Mouse (Mus musculus) forebrain, embryonic 13.5 days (tissue): Measurements from ENCODE around the gene Tmem87a. TPM values are rescaled to one million over a fixed set of nuclear protein-coding genes. Genes with fewer than 3 reads are reported as not detected.

ENCODE experiments used
- ATAC-seq: fragments of 200-750 bp; cut with Nextera tagmentation; 2 replicates; pipeline ENCODE4 v1.8.0; 2017
- H3K27ac ChIP-seq: fragments of 300-500 bp; sonication (generic); 2 replicates; pipeline ENCODE4 v1.5.1; 2015; ENCODE audit warnings: inconsistent platforms, mild to moderate bottlenecking, moderate library complexity
- H3K27me3 ChIP-seq: fragments of 300-500 bp; sonication (generic); 2 replicates; pipeline ENCODE4 v1.6.1; 2015; ENCODE audit warnings: mild to moderate bottlenecking, inconsistent platforms
- H3K36me3 ChIP-seq: fragments of 300-500 bp; sonication (generic); 2 replicates; pipeline ENCODE4 v1.6.1; 2015; ENCODE audit warnings: mild to moderate bottlenecking, inconsistent platforms; ENCODE audit not compliant: poor library complexity, severe bottlenecking
- H3K4me1 ChIP-seq: fragments of 300-500 bp; sonication (generic); 2 replicates; pipeline ENCODE4 v1.6.1; 2015; ENCODE audit warnings: inconsistent platforms
- H3K4me2 ChIP-seq: fragments of 300-500 bp; sonication (generic); 2 replicates; pipeline ENCODE4 v1.6.1; 2015; ENCODE audit warnings: inconsistent platforms, mild to moderate bottlenecking, moderate library complexity
- H3K4me3 ChIP-seq: fragments of 300-500 bp; sonication (generic); 2 replicates; pipeline ENCODE4 v1.5.1; 2015; ENCODE audit warnings: mild to moderate bottlenecking, inconsistent platforms
- H3K9ac ChIP-seq: fragments of 300-500 bp; sonication (generic); 2 replicates; pipeline ENCODE4 v1.6.1; 2015; ENCODE audit warnings: mild to moderate bottlenecking, inconsistent platforms
- H3K9me3 ChIP-seq: fragments of 300-500 bp; sonication (generic); replicated peaks from 2 replicates; pipeline ENCODE4 v1.6.1; 2016; ENCODE audit warnings: inconsistent platforms
- WGBS: fragments of 180-500 bp; shearing (Covaris S2); methylation state at CpG from one replicate; pipeline ENCODE4 v1.1.7; 2015; 5-methylcytosine and 5-hydroxymethylcytosine counted together
- polyA plus RNA-seq: library from polyadenylated mRNA; unstranded; fragments of >200 nt; fragmentation: Nextera tagmentation; extraction: Ambion mirVana; gene quantifications from 2 replicates; pipeline ENCODE4 v1.2.1, GENCODE M21; 2015

Gene Tmem87a
- polyA plus RNA-seq, 1 experiment from 2014 or later = 7.4 TPM

- Histone ChIP-seq H3K27me3 (no peaks in the 10 kb centered on the region), H3K36me3 (peaks cover 50% of the 10 kb centered on the region), H3K4me1 (peaks cover 16% of the 10 kb centered on the region), H3K4me2 (peak within 1 kb of the TSS; percentile 83), H3K9me3 (no peaks in the 10 kb centered on the region), H3K9ac (peak within 1 kb of the TSS; percentile 93), H3K27ac (peak within 1 kb of the TSS; percentile 69), H3K4me3 (peak within 1 kb of the TSS; percentile 95)
- ATAC-seq = peak; percentile 98
- 12% methylated on average over 44 of the region's 44 CpGs for WGBS
These were observed 50.9 kb downstream of the Tmem87a start, which contains the start of gene Vps39 for GRCm38 (mm10) chr2:120352682-120353646. Vps39 (minus strand) TSS chr2:120353137.

- no peak overlapping the region for H3K27ac ChIP-seq
- H3K4me1 ChIP-seq = peaks cover 16% of the 10 kb centered on the region
- peaks cover 53% of the 10 kb centered on the region for H3K36me3 ChIP-seq
- WGBS = 79% methylated on average over 5 of the region's 5 CpGs
- peak overlapping the region; percentile 83; the same call in 1 of the 2 replicates for H3K4me2 ChIP-seq
- no peak overlapping the region for H3K4me3 ChIP-seq
- ATAC-seq = no peak
- H3K27me3 ChIP-seq = no peaks in the 10 kb centered on the region
- H3K9ac ChIP-seq = 0 out of 2 replicates have a peak overlapping the region, but pooled peaks have one; percentile 16
- no peaks in the 10 kb centered on the region for H3K9me3 ChIP-seq
These were observed 52.6 kb downstream of the Tmem87a start for GRCm38 (mm10) chr2:120351321-120351720.

- Histone ChIP-seq H3K4me3 (no peak overlapping the region), H3K27ac (no peak overlapping the region), H3K36me3 (peaks cover 64% of the 10 kb centered on the region), H3K9ac (no peak overlapping the region), H3K4me2 (no peak overlapping the region), H3K4me1 (peaks cover 16% of the 10 kb centered on the region), H3K27me3 (no peaks in the 10 kb centered on the region), H3K9me3 (no peaks in the 10 kb centered on the region)
- WGBS = 90% methylated on average over 9 of the region's 9 CpGs
- ATAC-seq = no peak
These were observed 55.8 kb downstream of the Tmem87a start for GRCm38 (mm10) chr2:120348120-120348519.

- Histone ChIP-seq H3K36me3 (peaks cover 98% of the 10 kb centered on the region), H3K9ac (no peak overlapping the region), H3K9me3 (no peaks in the 10 kb centered on the region), H3K27me3 (no peaks in the 10 kb centered on the region), H3K27ac (no peak overlapping the region), H3K4me1 (no peaks in the 10 kb centered on the region), H3K4me3 (no peak overlapping the region), H3K4me2 (no peak overlapping the region)
- WGBS = 94% methylated on average over 1 of the region's 1 CpGs
- no peak for ATAC-seq
These were observed 62.2 kb downstream of the Tmem87a start for GRCm38 (mm10) chr2:120341741-120342140.

- Histone ChIP-seq H3K27ac (no peak overlapping the region), H3K9me3 (no peaks in the 10 kb centered on the region), H3K4me2 (no peak overlapping the region), H3K4me1 (no peaks in the 10 kb centered on the region), H3K27me3 (no peaks in the 10 kb centered on the region), H3K9ac (no peak overlapping the region), H3K36me3 (peaks cover 92% of the 10 kb centered on the region), H3K4me3 (no peak overlapping the region)
- ATAC-seq = no peak
- WGBS = 74% methylated on average over 2 of the region's 2 CpGs
These were observed 66.0 kb downstream of the Tmem87a start for GRCm38 (mm10) chr2:120337886-120338285.

- 95% methylated on average over 4 of the region's 4 CpGs for WGBS
- no peaks in the 10 kb centered on the region for H3K9me3 ChIP-seq
- no peaks in the 10 kb centered on the region for H3K4me1 ChIP-seq
- H3K27me3 ChIP-seq = no peaks in the 10 kb centered on the region
- H3K4me3 ChIP-seq = no peak overlapping the region
- peaks cover 84% of the 10 kb centered on the region for H3K36me3 ChIP-seq
- no peak overlapping the region for H3K27ac ChIP-seq
- no peak for ATAC-seq
- no peak overlapping the region for H3K4me2 ChIP-seq
- H3K9ac ChIP-seq = no peak overlapping the region
These were observed 72.3 kb downstream of the Tmem87a start for GRCm38 (mm10) chr2:120331575-120331974.

- Histone ChIP-seq H3K4me1 (no peaks in the 10 kb centered on the region), H3K36me3 (peaks cover 47% of the 10 kb centered on the region), H3K4me3 (no peak overlapping the region), H3K9ac (no peak overlapping the region), H3K9me3 (no peaks in the 10 kb centered on the region), H3K4me2 (no peak overlapping the region), H3K27ac (no peak overlapping the region), H3K27me3 (no peaks in the 10 kb centered on the region)
- no peak for ATAC-seq
- WGBS = 78% methylated on average over 4 of the region's 4 CpGs
These were observed 88.8 kb downstream of the Tmem87a start for GRCm38 (mm10) chr2:120315077-120315476.

GRCm38 (mm10) chr2:120314487-120314886 lies 89.4 kb downstream of the Tmem87a start:
- whole genome bisulfite sequencing = 89% methylated on average over 4 of the region's 4 CpGs
- Histone ChIP-seq H3K4me1 (no peaks in the 10 kb centered on the region), H3K9ac (no peak overlapping the region), H3K4me3 (no peak overlapping the region), H3K4me2 (no peak overlapping the region), H3K27me3 (no peaks in the 10 kb centered on the region), H3K36me3 (peaks cover 41% of the 10 kb centered on the region), H3K27ac (no peak overlapping the region), H3K9me3 (no peaks in the 10 kb centered on the region)
- ATAC-seq = no peak

GRCm38 (mm10) chr2:120313976-120314375 lies 89.9 kb downstream of the Tmem87a start, which contains the start of gene Pla2g4f:
Pla2g4f (minus strand) TSS chr2:120314165.
- Histone ChIP-seq H3K27me3 (no peaks in the 10 kb centered on the region), H3K4me3 (no peak within 1 kb of the TSS), H3K27ac (no peak within 1 kb of the TSS), H3K36me3 (peaks cover 36% of the 10 kb centered on the region), H3K9me3 (no peaks in the 10 kb centered on the region), H3K4me1 (no peaks in the 10 kb centered on the region), H3K9ac (no peak within 1 kb of the TSS), H3K4me2 (no peak within 1 kb of the TSS)
- no peak for ATAC-seq
- WGBS = 68% methylated on average over 3 of the region's 3 CpGs

- WGBS = 89% methylated on average over 7 of the region's 7 CpGs
- no peak overlapping the region for H3K9ac ChIP-seq
- no peak overlapping the region for H3K4me2 ChIP-seq
- peaks cover 19% of the 10 kb centered on the region for H3K36me3 ChIP-seq
- no peaks in the 10 kb centered on the region for H3K27me3 ChIP-seq
- no peak for ATAC-seq
- no peak overlapping the region for H3K4me3 ChIP-seq
- no peaks in the 10 kb centered on the region for H3K4me1 ChIP-seq
- H3K9me3 ChIP-seq = no peaks in the 10 kb centered on the region
- H3K27ac ChIP-seq = no peak overlapping the region
These were observed 91.6 kb downstream of the Tmem87a start for GRCm38 (mm10) chr2:120312276-120312825.
